Mouse (Mus musculus): ENCODE results near the gene Ing1.

The Ing1 gene

DNA sequence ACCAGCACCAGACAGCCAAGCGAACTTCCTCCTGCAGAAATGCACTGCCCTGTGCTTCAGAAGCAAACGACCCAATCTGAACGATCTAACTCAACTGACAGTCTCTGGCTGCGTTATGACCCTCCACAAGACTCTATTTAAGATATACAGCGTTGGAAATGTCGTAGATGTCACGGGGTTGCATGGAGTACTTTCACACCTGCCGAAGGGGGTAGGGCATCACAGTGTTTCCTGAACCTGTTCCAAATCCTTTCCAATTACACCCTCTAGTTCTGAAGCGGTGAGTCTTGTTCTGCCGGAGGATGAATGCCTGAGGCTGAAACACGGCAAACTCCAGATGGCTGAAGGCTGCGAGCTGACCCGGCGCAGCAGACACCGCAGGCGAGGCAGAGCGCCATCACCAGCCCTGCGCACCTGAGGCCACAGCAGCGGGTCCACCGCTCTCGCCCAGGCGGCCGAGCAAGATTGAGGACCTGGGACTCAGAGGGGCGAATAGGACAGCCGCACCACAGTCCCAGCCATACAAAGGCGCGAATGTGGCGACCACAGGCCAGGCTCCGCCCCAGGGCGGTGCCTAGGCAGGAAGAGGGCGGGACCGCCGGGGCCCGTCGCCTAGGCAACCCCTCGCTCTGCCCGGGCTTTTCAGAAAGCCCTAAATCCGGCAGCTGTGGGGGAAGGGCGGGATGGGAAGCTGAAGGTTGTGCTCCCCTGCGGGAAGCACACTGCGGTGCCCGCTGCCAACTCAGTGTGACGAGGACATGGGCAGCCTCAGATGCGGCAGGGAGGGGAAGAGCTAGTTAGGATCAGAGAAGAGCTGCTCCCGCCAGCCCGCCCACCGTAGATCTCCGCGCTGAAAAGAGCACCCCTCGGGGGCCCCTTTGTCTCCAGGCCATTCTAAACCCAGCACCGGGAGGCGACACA, at the start of gene Ing1:
Ing1 (plus strand) TSS at position 773 of the 921 bp plus-strand sequence.
- DNase-seq (ENCODE audit: low spot score in 2 of 2) = peak; percentile 91 to 93

DNA sequence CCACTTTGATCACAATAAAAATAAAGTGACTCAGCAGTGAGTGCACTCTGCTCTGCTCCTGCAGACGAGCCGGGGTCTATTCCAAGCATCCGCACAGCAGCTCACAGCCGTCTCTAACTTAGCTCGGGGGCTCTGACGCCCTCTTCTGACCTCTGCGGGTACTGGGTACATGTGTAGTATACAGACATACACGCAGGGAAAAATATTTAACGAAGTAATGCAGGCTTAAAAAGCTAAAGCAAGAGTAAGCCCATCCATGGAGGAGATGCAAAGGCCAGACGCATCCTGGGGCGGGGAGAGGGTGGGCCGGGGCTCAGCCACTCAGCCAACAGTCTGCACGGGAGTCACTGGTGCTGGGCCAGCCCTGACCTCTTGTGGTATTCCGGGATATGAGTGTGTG, 49.3 kb upstream of the Ing1 start:
- DNase-seq (ENCODE audit: low spot score in 2 of 2) = no peak

DNA sequence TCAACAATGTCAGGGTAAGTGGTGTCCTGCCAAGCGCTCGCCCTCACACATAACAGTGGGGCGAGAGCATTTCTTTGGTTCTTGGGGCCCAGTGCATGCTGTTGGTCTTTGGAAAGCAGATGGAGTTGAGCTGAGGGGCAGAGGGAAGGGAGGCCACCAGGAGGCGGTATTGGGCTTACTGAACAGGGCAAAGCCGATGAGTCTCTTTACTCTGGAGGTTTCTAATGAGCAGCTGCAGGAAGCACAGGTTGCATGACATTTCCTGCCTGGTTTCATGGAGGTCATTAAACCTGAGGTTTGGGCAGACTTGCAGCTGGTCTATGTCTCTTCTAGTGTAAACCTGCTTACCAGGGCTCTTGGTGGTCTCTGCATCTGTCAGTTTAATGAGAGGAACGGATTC, 48.6 kb upstream of the Ing1 start:
- no peak for DNase-seq (ENCODE audit: low spot score in 2 of 2)

DNA sequence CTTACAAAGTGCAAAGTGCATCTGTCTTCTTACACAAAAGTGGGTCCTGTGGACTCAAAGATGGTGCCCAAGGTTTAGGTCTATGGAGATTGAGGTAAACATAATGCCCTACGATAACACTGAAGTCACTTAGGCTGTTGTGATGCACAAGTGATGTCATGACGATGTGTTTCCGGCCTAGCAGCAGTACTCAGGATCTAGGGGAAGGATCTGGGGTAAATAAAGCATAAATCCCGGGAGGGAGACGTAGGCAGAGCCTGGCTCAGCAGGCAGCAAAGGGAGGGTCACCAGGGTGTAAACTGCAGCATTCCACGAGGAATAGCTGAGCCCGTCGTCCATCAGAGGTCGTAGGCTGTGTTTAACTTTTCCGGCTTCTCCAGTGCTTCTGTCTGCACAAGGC, 46.5 kb upstream of the Ing1 start:
- DNase-seq (ENCODE audit: low spot score in 2 of 2) = no peak

DNA sequence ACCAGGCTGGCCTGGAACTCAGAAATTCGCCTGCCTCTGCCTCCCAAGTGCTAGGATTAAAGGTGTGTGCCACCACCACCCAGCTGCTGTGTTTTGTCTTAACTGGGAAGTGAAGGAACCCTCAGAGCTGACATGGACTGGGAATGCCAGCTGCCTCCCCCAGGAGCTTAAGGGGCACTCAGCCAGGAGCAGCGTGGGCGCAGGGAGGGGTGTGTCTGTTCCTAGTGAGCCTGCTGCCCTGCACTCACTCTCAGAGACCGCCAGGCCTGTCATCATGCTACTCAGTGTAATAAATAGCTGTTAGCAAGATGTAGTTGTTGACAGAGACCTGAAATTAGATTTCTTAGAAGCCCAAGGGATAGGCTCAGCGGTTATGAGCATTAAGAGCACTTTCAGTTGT, 44.4 kb upstream of the Ing1 start:
- no peak for DNase-seq (ENCODE audit: low spot score in 2 of 2)

DNA sequence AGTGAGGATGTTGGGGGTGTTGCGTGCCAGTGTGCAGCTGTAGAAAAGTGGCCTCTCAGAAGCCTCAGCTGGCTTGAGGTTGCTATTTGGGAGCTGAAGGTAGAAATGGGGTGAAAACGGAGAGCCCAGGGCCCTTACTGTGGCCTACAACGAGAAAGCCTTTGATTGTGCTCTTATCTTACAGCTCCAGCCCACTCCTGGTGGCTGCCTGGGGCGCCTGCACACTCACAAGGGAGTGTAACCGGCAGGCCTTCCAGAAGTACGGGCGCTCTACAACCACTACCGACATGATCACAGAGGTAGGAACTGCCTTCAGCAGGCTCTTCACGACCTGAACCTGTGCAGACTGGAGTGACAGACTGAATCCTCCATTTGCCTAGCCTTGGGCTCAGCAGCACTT, 42.7 kb upstream of the Ing1 start:
- DNase-seq (ENCODE audit: low spot score in 2 of 2) = no peak

DNA sequence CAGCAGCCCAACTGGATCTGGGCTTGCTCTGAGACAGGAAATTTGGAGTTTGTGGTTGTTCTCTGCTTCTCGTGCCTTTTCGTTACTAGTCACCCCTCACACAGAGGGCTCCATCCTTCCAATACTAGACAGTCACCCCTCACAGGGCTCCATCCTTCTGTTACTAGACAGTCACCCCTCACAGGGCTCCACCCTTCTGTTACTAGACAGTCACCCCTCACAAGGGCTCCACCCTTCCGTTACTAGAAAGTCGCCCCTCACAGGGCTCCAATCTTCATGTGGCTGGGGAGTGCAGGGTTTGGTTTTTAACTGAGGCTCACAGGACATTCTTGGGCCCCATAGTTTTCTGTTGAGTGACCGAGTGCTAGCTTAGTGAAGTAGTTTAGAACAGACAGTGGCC, 42.1 kb upstream of the Ing1 start:
- DNase-seq (ENCODE audit: low spot score in 2 of 2) = no peak

DNA sequence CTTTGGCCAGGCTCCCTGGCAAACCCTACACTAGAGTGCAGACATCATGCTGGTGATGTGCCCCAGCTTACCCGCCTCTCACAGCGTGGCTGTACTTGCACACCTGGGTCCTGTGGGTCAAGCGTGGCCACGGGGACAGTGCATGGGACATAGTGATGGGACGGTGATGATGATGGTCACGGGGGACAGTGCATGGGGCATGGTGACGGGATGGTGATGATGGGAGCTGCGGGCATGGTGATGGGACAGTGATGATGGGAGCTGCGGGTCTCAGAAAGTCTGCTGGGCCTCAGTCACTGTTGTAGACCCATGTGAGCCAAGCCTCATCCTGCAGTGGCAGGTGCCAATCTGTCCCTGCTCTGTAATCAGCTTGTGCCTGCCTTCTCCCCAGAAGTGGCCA, 39.1 kb upstream of the Ing1 start:
- DNase-seq (ENCODE audit: low spot score in 2 of 2) = no peak

DNA sequence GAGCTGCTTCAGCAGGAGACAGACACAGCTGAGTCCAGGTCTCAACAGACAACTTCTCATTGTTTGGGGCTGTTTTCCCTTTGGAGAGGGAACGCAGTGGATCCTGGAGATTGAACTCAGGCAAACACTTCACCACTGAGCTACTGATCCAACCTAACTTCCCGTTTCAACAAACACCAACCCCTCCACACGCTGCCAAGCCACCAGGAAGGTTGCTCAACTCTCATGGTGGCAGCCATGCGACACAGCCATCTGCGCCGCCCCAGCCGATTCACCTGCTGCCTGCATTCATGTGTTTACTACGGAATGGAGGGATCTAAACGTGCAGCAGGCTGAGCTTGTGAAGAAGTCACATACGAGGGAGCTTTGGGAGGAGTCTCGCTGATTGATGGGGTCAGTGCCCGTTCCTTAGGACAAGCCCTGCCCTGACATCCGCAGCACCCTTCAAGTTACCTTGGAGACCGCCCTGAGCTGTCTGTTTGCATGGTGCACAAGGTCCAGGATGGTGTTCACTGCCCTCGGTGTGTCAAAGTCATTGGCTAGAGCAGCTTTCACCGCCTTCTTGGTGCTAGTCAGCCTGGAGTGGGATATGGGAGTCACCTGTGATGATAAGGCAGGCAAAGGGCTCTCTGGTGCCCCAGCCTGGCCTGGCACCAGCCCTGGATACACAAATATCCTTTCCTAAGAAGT, 37.9 kb upstream of the Ing1 start:
- DNase-seq (ENCODE audit: low spot score in 2 of 2) = no peak

DNA sequence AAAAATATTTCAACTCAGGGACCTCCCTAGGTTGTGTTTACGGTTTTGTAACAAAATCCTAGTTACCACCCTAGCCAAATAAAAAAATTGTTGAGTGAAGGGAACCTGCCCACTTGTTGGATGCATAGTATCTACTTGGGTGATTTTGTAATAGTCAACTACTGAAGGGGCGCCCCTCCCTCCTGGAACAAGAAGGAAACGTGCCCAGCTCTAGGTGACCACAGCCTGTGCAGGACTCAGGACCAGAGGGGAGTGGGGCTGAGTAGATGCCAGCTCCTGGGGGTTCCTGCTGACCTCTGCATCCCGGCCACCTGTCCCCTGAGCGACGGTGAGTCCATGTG, 37.3 kb upstream of the Ing1 start:
- no peak for DNase-seq (ENCODE audit: low spot score in 2 of 2)

DNA sequence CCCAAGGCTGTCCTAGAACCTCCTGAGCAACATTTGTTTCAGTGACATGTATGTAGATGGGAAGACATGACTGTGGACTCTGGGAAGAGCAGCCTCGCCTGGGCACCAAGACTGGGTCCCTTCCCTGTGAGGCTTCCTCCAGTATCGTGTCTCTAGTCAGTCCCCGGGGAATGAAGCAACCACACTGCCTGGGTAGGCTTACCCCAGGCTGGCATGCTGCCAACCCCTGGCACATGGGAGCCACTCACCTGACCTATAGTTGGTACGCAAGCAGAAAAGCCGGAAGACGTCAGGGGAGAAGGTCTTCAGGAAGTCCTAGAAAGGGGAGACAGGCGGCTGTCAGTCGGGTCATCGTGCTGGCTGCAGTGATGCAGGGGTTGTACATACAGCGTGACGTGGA, 36.7 kb upstream of the Ing1 start:
- DNase-seq (ENCODE audit: low spot score in 2 of 2) = no peak

DNA sequence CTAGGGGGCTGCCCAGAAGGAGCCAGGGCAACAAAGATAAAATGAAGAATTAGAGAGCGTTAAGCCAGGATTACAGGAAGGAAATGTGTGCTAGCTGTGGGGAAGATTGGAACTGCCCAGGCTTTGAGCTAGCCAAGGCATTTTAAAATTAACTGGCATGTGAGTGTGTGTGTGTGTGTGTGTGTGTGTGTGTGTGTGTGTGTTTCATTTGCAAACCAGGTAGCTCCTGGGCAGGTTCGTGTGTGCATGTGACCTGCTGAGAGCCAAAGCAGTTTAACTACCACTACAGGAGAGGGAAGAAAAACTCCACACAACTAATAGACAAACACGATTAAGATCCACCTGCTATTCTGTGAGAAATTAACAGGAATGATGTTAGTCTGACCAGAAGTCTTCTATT, 32.0 kb upstream of the Ing1 start:
- no peak for DNase-seq (ENCODE audit: low spot score in 2 of 2)

DNA sequence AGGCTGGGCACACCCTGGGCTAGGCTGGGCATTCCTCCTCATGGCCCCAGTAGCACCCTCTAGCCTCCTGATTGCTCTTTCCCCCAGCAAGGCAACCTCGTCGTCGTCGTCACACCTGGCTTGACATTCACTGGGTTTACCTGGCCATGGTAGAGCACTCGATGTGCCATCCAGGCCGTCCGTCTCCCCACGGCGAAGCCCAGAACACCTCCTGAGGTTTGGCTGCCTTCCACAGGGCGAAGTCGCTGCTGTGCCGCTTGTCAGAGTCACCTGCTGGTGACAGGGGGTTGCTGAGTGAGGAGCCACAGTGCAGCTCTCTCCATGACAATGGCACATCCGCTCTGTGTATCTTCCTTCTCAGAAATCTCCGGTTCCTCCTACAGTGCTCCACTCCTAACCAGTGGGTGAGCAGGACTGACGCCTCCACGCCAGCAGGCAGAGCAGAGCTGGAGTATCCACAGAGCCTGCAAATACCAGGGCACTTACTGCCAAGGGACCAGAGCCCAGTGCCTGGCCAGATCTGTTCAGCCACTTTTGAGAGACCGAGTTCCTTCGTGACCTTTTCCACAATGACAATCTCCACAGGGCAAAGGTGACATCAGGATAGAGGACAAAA, 25.1 kb upstream of the Ing1 start:
- no peak for DNase-seq (ENCODE audit: low spot score in 2 of 2)

DNA sequence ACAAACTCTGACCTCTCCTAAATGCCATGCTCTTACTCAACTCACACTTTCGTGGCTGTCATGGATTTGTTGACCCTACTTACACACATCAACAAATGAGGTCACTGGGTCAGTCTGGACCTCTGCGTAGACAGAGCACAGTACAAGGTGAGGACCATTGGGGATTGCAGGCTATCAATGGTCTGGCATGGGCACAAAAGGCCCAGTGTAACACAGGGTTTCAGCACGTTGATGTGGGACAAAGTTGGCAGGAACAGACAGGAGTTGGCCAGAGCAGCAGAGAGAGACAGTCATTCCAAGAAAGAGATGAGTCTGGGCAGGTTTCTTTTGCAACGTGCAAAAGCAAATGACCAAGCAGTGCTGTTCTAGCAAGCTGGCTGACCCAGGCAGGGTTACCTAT, 24.5 kb upstream of the Ing1 start:
- DNase-seq (ENCODE audit: low spot score in 2 of 2) = no peak

DNA sequence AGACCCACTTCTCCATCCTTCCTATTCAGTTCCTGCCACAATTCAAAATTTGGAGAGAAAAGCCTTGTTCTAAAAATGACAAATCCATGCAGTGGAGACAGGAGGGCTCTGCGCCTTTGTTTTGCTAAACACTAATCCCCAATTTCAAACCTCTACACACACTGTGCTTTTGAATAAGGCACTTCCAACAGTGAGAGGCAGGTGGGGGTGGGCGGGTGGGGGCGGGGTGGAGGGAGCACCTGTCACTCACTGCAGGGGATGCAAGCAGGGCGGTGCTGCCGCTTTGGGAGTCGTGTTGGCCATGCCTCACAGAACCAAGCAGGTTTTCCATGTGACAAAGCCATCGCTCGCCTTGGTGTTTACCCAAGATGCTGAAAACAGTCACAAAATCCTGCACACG, 20.9 kb upstream of the Ing1 start:
- no peak for DNase-seq (ENCODE audit: low spot score in 2 of 2)

DNA sequence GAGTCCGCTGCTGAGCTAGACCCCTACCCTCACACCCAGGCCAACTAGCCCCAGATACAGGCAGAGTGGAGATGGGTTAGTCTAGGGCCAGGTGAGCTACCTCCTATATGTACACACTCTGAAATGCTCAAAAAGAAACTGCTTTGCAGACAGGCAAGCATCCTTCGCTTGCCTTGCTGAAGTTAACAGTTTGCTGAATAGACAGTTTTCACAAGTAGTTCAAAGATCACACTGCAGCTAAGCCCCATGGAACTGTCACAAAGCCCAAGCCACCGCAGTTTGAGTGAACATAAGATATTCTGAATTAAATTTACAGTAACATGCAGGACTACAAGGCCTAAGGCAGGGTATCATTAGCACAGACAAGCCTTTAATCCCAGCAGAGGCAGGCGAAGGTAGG, 16.3 kb upstream of the Ing1 start:
- DNase-seq (ENCODE audit: low spot score in 2 of 2) = no peak

DNA sequence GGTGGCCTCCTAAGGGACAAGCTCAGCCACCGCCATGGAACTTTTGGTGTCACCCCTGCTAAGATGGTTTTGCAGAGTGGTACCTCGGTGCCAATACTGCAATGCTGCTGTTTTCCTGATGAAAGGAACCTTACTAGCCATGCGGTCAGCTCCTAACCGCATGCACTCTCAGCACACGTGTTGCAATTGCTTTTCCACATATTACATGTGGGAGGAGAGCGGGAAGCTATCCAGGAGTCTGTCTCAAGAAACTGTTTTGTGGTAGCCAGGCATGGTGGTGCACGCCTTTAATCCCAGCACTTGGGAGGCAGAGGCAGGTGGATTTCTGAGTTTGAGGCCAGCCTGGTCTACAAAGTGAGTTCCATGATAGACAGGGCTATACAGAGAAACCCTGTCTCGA, 15.2 kb upstream of the Ing1 start:
- DNase-seq (ENCODE audit: low spot score in 2 of 2) = no peak

DNA sequence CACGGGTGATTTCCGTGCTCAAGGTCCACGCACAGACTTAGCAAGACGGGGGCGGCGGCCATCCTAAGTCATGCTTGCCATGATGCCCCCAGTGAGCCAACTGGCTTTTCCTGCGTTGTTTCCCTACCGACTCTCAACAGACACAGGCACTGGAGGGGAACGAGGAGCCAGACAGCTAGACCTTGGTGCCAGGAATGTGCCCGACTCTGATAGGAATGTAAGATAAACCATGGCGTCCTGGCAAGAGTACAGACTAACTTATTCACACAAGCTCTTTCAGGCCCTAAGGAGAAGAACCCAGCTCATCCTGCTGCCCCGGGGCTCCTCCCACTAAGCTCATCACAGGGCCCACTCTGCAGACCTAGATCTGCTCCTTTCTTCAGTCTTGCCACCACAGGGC, 13.3 kb upstream of the Ing1 start:
- DNase-seq (ENCODE audit: low spot score in 2 of 2) = no peak

DNA sequence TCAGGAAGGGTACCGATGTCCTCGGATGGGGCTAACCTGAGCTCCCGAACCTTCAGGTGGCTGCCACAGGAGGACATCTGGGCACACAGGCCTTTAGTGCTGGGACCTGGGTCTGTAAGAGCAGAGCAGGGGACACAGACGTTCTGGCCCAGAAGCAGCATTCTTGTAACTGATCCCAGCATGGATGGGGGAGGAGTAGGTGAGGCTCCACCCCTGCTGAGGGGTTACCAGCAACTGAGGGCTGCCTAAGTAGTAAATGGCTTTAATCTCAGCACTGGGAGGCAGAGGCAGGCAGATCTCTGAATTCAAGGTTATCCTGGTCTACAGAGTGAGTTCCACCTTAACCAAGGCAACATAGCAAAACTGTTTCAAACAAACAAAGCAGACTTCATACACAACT, 12.5 kb upstream of the Ing1 start:
- no peak for DNase-seq (ENCODE audit: low spot score in 2 of 2)

DNA sequence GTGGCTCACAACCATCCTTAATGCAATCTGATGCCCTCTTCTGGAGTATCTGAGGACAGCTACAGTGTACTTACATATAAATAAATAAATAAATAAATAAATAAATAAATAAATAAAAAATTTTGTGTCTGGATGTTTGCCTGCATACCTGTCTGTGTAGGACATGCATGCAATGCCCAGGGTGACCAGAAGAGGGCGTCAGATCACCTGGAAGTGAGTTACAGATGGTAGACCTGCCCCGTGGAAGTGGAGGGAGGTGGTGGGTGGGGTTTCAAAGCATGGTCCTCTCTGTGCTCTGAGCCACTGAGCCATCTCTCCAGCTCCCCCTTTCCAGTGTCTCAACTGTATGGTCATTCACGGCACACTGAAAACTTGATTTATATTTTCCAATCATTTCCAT, 11.0 kb upstream of the Ing1 start:
- DNase-seq (ENCODE audit: low spot score in 2 of 2) = no peak

DNA sequence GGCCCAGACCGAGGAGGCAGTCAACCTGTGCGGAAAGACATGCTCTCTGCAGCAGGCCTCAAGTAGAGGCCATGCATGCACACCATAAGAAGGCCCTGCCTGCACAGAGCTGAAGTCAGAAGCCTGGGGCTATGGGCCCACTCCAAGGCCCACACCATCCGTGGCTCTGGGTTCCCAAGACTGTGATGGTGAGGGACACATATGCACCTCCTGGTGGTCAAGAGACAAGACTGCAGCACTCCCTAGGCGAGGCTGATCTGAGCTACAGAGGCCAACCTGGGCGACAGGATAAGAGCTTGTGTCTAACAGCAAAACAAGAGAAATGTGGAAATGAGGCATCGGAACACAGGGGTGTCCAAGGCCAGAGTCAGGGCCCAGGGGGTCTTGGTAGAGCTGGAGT, 8.3 kb upstream of the Ing1 start:
- no peak for DNase-seq (ENCODE audit: low spot score in 2 of 2)

DNA sequence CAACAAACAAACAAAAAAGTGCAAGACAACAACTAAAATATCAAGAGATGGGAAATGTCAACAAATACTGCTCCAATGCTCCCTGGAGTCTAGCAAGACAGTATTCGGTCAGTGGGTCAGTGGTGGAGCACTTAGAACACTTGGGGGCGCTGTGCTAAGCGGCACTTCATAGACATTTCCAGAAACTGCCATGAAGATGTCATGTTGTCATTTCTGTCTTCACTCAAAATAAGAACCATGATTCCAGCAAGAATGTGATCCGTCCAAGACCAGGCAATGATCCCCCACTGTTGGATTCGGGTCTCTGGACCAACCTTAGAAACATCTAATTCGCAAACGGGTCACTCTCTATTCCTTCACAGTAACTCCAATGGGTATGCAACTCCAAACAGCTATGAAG, 5.7 kb upstream of the Ing1 start:
- DNase-seq (ENCODE audit: low spot score in 2 of 2) = no peak

DNA sequence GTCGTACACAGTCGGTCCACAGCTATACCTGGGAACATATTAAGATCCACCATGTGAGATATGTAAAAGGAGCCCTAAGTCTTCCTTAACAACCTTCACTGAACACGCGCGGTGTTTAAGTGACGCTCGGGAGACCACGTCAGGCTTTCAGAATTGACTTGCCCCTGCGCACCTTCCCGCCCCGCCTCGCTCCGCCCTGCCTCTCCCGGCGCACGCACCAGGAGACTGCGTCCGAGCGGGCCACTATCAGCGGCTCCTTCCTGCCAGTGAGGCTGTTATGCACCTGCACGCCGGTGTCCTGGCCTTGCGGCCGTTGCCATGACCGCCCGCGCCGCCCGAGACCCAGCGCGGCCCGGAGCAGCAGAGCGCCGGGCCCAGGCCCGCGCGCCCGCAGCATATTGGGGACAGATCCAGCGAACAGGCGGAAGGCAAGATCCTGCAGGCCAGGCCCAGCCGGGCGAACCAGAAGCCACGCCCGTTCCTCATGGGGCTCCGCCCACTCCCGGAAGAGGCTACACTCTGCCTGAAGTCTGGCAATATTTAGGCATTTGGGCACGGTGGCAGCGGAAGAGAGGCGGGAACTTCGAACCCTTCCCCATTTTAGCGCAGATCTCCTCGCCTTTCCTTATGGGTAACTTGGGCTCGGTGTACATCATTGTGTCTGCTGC, 5.0 kb upstream of the Ing1 start, which contains the start of gene Cars2:
Cars2 (minus strand) TSS at position 503 of the 668 bp plus-strand sequence.
- peak; percentile 79 to 85 for DNase-seq (ENCODE audit: low spot score in 2 of 2)
